Mouse (Mus musculus): ENCODE measurements around the gene Rnf207. TPM values are rescaled to one million over a fixed set of nuclear protein-coding genes. Genes with fewer than 3 reads are reported as not detected.
A peak's percentile ranks its signal among the peaks of the same experiment; 100 is the strongest.

The Rnf207 gene
- total and polyA plus RNA-seq, 2 experiments from 2014 or later: 7.2 to 15.2 TPM

- Histone ChIP-seq H3K4me2 (ENCODE audit: low read depth, low read length, poor library complexity, severe bottlenecking) (0 out of 2 replicates have a peak overlapping the region, but pooled peaks have one; percentile 15), H3K4me1 (ENCODE audit: insufficient read depth, low read length) (peaks cover 31% of the 10 kb centered on the region), H3K27ac (ENCODE audit: low read depth, low read length) (no peak overlapping the region), H3K36me3 (ENCODE audit: insufficient read depth, low read length) (peaks cover 5% of the 10 kb centered on the region; the same call in 1 of the 2 replicates), H3K4me3 (ENCODE audit: low read depth, low read length) (no peak overlapping the region), H3K9ac (replicated peaks; ENCODE audit: low read length, poor library complexity, severe bottlenecking) (0 out of 2 replicates have a peak overlapping the region, but pooled peaks have one; percentile 13), H3K27me3 (ENCODE audit: insufficient read depth, low read length) (no peaks in the 10 kb centered on the region), H3K9me3 (ENCODE audit: low read length) (no peaks in the 10 kb centered on the region)
- DNase-seq (ENCODE audit: low spot score): no peak
- ATAC-seq (ENCODE audit: low FRiP score): no peak
- WGBS: 56% methylated on average over 7 of the region's 7 CpGs
- no peak for TF ChIP-seq CTCF (IDR thresholded peaks at IDR 0.05)
Measured at GRCm38 (mm10) chr4:152344651-152345050, 25.9 kb upstream of the Rnf207 start.

GRCm38 (mm10) chr4:152343296-152343695, 24.5 kb upstream of the Rnf207 start:
- H3K4me1 ChIP-seq (ENCODE audit: insufficient read depth, low read length): peaks cover 21% of the 10 kb centered on the region
- H3K4me3 ChIP-seq (ENCODE audit: low read depth, low read length): no peak overlapping the region
- H3K36me3 ChIP-seq (ENCODE audit: insufficient read depth, low read length): peaks cover 4% of the 10 kb centered on the region; the same call in 1 of the 2 replicates
- DNase-seq (ENCODE audit: low spot score) (peak; percentile 60), ATAC-seq (ENCODE audit: low FRiP score) (no peak)
- no peak overlapping the region for H3K27ac ChIP-seq (ENCODE audit: low read depth, low read length)
- no peaks in the 10 kb centered on the region for H3K9me3 ChIP-seq (ENCODE audit: low read length)
- peak overlapping the region; percentile 20; the same call in 1 of the 2 replicates for H3K4me2 ChIP-seq (ENCODE audit: low read depth, low read length, poor library complexity, severe bottlenecking)
- H3K9ac ChIP-seq (replicated peaks; ENCODE audit: low read length, poor library complexity, severe bottlenecking): no peak overlapping the region
- 10% methylated on average over 5 of the region's 5 CpGs for WGBS
- no peaks in the 10 kb centered on the region for H3K27me3 ChIP-seq (ENCODE audit: insufficient read depth, low read length)
- TF ChIP-seq CTCF (IDR thresholded peaks at IDR 0.05): peak; percentile 82

GRCm38 (mm10) chr4:152340584-152341284, 21.9 kb upstream of the Rnf207 start:
- TF ChIP-seq CTCF (IDR thresholded peaks at IDR 0.05): no peak
- Histone ChIP-seq H3K9me3 (ENCODE audit: low read length) (no peaks in the 10 kb centered on the region), H3K36me3 (ENCODE audit: insufficient read depth, low read length) (no peaks in the 10 kb centered on the region), H3K9ac (replicated peaks; ENCODE audit: low read length, poor library complexity, severe bottlenecking) (peak overlapping the region; percentile 93; the same call in 1 of the 2 replicates), H3K27me3 (ENCODE audit: insufficient read depth, low read length) (no peaks in the 10 kb centered on the region), H3K27ac (ENCODE audit: low read depth, low read length) (no peak overlapping the region), H3K4me1 (ENCODE audit: insufficient read depth, low read length) (peaks cover 21% of the 10 kb centered on the region), H3K4me3 (ENCODE audit: low read depth, low read length) (peak overlapping the region; percentile 15), H3K4me2 (ENCODE audit: low read depth, low read length, poor library complexity, severe bottlenecking) (peak overlapping the region; percentile 95)
- ATAC-seq (ENCODE audit: low FRiP score) (no peak), DNase-seq (ENCODE audit: low spot score) (no peak)
- WGBS: 37% methylated on average over 15 of the region's 15 CpGs

- Histone ChIP-seq H3K9me3 (ENCODE audit: low read length) (no peaks in the 10 kb centered on the region), H3K9ac (replicated peaks; ENCODE audit: low read length, poor library complexity, severe bottlenecking) (peak overlapping the region; percentile 93), H3K27me3 (ENCODE audit: insufficient read depth, low read length) (no peaks in the 10 kb centered on the region), H3K27ac (ENCODE audit: low read depth, low read length) (peak overlapping the region; percentile 86), H3K4me3 (ENCODE audit: low read depth, low read length) (peak overlapping the region; percentile 82), H3K4me2 (ENCODE audit: low read depth, low read length, poor library complexity, severe bottlenecking) (peak overlapping the region; percentile 95), H3K4me1 (ENCODE audit: insufficient read depth, low read length) (peaks cover 18% of the 10 kb centered on the region), H3K36me3 (ENCODE audit: insufficient read depth, low read length) (0 out of 2 replicates have a peak, but pooled peaks cover 2% of the 10 kb centered on the region)
- TF ChIP-seq CTCF (IDR thresholded peaks at IDR 0.05): no peak
- DNase-seq (ENCODE audit: low spot score): no peak
- ATAC-seq (ENCODE audit: low FRiP score): peak; percentile 17; the same call in 1 of the 2 replicates
- 1% methylated on average over 16 of the region's 26 CpGs for WGBS
Measured at GRCm38 (mm10) chr4:152339293-152339790, 20.5 kb upstream of the Rnf207 start.

GRCm38 (mm10) chr4:152338419-152339292, 19.9 kb upstream of the Rnf207 start, which contains the start of gene Chd5:
Chd5 (plus strand) TSS chr4:152338651.
- Histone ChIP-seq H3K4me3 (ENCODE audit: low read depth, low read length) (peak within 1 kb of the TSS; percentile 82), H3K27ac (ENCODE audit: low read depth, low read length) (peak within 1 kb of the TSS; percentile 86), H3K9me3 (ENCODE audit: low read length) (no peaks in the 10 kb centered on the region), H3K27me3 (ENCODE audit: insufficient read depth, low read length) (no peaks in the 10 kb centered on the region), H3K4me2 (ENCODE audit: low read depth, low read length, poor library complexity, severe bottlenecking) (peak within 1 kb of the TSS; percentile 95), H3K4me1 (ENCODE audit: insufficient read depth, low read length) (peaks cover 18% of the 10 kb centered on the region), H3K36me3 (ENCODE audit: insufficient read depth, low read length) (peaks cover 3% of the 10 kb centered on the region; the same call in 1 of the 2 replicates), H3K9ac (replicated peaks; ENCODE audit: low read length, poor library complexity, severe bottlenecking) (peak within 1 kb of the TSS; percentile 93)
- no peak for TF ChIP-seq CTCF (IDR thresholded peaks at IDR 0.05)
- WGBS: under 1% methylated on average over 52 of the region's 120 CpGs
- ATAC-seq (ENCODE audit: low FRiP score) (peak; percentile 67), DNase-seq (ENCODE audit: low spot score) (peak; percentile 64)

Measured in midbrain, postnatal 0 days (tissue).